Mouse (Mus musculus): Measurements from ENCODE around the gene Poldip2. TPM values are rescaled to one million over a fixed set of nuclear protein-coding genes. Genes with fewer than 3 reads are reported as not detected.
A peak's percentile ranks its signal among the peaks of the same experiment; 100 is the strongest.
"Not testable (repeated sequence)": the region's sequence is repeated elsewhere in the genome, so short reads cannot be mapped to it uniquely, and the experiment has no call there.

Poldip2 gene
- total RNA-seq, 2 experiments from 2014 or later, result 99.0 to 100 TPM

DNA sequence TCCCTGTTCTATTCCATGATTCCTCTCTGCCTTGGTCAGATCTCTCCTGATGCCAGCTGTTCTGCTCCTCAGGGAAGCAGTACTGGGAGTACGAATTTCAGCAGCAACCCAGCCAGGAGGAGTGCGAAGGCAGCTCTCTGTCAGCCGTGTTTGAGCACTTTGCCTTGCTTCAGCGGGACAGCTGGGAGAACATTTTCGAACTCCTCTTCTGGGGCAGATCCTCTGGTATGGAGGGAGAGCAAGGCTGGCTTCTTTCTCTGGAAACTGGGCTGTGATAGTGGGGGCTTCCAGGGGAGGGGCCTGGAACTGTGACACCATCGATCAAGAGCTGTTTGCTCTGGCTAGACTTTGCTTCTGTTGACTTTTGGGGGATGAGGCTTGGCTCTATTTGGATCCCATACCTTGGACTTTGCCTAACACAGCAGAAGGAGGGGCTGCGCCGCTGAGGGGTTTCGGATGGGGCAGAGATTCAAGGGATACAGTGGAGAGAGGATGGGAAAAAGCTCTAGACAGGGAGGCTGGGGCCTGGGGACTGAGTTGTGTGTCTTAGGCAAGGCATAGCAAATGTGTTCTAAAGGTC lies 11.3 kb upstream of the Poldip2 start:
- no peak for DNase-seq (ENCODE audit: low spot score)

DNA sequence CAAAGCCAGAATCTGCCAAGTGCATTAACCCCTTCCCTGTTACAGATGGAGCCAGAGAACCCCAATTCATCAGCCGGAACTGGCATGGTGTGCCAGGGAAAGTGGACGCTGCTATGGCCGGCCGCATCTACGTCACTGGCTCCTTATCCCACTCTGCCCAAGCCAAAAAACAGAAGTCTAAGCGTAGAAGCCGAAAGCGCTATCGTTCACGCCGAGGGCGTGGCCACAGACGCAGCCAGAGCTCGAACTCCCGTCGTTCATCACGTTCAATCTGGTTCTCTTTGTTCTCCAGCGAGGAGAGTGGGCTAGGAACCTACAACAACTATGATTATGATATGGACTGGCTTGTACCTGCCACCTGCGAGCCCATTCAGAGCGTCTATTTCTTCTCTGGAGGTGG lies 10.5 kb upstream of the Poldip2 start:
- DNase-seq (ENCODE audit: low spot score), result no peak

DNA sequence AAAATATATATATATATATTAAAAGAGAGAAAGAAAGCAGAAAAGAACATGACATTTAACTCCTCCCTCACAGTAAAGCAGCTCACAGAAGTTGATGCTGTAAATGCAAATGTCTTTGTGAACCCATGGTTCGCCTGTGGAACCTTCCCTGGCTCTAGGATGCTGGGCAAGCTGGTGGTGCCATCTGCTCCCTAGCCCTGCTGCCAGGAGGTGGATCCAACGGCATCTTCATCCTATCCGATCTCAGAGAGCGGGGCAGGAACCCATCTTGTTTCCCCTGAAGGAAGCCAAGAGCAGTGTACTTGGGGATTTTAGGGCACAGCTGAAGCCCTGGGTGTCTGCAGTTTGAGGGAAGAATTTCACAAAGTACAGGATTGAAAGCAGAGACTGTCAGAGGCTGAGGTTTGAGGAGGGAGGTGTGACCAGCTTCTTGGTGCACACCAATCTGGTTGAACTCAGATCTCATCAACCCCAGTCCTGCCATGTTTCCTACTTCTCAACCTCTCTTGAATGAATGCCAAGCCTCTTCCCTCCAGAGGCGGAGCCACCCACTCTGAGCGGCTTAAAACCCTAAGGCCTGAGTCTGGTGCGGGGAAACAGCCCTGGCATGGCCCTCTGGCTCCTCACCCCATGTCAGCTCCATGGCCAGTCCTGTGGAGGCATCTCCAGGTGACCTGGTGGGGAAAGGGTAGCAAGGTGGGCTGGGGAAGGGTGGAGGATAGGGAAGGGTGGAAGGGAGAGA lies 8.9 kb upstream of the Poldip2 start, which contains the start of gene Sebox:
Sebox (plus strand) TSS at position 539 of the 742 bp plus-strand sequence.
- no peak for DNase-seq (ENCODE audit: low spot score)

DNA sequence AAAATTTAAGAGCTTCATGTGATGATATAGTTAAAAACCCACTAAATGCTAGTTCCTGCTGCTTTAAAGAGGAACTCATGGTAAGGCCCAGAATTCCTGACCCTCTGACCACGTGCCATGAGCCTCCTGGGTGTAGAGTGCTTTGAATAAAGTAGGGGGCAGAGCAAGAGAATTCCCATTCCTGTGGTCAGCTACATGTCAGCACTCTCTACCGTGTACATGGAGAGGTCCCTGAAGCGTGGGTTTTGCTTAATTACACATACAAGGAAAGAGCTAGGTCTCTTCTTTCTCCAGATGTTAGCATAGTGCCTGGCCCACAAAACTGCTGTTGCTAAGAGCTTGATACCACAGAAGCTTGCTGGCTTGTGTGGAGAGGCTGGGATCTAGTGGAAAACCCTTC lies 6.6 kb upstream of the Poldip2 start:
- no peak for DNase-seq (ENCODE audit: low spot score)

DNA sequence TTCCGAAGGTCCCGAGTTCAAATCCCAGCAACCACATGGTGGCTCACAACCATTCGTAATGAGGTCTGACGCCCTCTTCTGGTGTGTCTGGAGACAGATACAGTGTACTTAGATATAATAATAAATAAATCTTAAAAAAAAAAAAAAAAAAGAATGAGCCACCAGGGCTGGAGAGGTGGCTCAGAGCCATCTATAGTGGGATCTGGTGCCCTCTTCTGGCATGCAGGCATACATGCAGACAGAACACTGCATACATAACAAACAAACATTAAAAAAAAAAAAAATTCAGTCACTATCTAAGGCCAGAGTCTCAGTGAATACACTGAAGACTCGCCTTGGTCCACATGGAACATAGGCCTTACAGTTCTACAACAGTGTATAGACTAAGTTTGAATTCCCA lies 2.8 kb upstream of the Poldip2 start:
- no peak for DNase-seq (ENCODE audit: low spot score)

DNA sequence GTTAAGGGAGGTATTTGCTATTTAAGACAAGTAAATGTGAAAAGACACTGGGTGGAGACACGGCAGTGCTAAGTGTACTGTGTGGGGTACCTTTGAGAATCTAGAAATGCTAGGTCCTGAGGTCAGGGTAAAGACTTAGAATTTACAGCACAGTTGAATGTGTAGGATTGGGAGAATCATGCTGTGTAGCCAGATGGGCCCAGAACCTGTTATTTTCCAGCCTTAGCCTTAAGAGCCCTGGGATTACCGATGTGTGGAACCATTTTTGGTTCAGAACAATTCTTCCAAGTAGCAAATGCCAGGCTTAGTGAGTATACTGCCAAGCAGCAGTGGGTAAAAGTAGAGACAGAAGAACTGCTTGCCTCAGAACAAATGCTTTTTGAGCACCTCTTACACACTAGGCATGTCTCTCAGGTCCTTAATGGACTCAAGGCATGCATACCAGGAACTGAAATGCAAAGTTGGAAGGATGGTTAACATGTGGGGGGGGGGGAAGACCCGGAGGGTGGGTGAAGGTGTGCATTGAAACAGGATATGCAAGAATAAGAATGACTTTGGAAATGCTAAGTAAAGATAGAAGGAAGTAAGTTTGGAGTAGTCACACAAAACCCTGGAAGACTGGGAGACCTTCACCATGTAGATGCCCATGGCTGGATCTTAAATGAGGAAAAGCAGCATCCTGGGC lies 1.3 kb downstream of the Poldip2 start:
- no peak for DNase-seq (ENCODE audit: low spot score)

DNA sequence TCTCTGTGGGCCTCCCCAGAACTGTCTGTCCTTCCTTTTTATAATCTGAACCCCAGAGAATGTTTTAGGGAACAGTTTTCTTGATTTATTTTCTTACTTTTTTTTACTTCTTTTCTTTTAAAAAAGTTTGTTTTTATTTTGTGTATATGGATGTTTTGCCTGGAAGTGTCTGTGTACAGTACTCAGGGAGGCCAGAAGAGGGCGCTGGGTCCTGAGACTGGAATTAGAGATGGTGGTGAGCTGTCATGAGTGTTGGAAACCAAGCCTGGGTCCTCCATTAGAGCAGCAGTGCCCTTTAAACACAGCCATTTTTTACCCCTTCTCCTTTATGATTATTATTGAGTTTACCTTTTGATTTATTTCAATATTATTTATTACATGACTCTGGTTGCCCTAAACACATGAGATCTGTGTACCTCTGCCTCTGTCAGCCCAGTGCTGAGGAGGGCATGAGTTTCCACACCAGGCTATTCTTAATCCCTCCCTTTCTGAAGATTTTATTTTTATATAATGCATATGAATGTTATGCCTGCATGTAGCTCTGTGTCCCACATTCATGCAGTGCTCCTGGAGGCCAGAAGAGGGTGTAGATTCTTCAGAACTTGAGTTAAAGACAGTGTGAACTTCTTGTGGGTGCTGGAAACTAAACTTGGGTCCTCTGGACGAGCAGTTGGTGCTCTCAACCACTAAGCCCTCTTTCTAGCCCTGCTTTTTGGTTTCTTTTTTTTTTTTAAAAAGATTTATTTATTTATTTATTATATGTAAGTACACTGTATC lies 3.7 kb downstream of the Poldip2 start:
- DNase-seq (ENCODE audit: low spot score), result no peak

DNA sequence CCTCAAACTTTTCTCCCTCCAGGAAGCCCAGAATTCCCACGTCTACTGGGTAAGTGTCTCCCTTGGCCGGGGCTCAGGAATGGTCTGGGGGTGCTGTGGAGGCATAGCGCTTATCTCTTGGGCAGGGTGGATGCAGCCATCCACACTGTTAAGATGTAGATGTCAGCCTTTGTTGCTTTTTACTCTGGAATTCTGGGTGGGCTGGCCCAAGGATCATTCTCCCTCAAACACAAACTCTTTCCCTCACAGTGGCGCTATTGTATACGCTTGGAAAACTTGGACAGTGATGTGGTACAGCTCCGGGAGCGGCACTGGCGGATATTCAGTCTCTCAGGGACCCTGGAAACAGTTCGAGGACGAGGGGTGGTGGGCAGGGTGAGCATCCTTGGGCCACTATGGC lies 6.9 kb downstream of the Poldip2 start:
- no peak for DNase-seq (ENCODE audit: low spot score)

DNA sequence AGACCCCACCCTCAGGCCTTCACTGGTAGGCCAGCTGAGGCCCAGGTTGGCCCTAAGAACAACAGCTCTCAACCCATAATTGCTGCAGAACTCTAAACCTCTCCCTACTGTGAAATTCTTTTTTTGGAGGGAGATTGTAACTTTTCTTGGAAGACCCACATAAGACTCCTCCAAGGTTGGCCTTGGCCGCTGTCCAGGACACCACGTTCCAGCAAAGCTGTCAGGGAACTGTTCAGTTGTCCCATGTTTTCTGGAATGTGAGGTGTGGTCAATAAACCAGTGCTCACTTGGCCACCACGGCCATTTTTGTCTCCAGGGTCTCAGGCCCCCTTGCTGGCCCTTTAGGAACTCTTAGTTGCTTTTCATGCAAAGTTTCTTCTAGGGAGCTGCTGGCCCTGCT lies 9.9 kb downstream of the Poldip2 start:
- no peak for DNase-seq (ENCODE audit: low spot score)

DNA sequence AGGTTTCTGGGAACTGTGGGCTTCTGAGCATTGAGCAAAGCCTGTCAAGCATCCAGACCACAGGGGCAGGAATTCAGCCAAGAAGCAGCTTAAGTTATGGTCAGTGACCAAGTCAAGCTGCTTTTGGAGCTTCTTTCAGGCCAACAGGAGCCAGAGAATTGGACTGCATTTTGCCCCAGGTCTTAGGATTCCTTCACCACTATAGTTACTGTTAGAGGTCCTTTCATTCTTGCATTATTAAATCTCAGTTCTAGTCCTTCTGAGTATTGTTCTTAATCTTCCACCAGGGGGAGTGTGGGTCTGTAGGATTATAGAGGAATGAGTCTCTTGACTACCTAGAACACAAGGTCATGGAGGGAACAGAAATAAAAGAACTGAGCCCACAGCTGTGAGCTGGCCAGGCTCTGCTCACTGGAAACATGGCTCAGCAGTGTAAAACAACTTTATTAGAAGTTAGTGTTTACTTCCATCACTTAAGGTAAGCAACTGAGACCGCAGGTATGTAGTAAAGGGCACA lies 10.5 kb downstream of the Poldip2 start:
- peak; percentile 38 for DNase-seq (ENCODE audit: low spot score)

DNA sequence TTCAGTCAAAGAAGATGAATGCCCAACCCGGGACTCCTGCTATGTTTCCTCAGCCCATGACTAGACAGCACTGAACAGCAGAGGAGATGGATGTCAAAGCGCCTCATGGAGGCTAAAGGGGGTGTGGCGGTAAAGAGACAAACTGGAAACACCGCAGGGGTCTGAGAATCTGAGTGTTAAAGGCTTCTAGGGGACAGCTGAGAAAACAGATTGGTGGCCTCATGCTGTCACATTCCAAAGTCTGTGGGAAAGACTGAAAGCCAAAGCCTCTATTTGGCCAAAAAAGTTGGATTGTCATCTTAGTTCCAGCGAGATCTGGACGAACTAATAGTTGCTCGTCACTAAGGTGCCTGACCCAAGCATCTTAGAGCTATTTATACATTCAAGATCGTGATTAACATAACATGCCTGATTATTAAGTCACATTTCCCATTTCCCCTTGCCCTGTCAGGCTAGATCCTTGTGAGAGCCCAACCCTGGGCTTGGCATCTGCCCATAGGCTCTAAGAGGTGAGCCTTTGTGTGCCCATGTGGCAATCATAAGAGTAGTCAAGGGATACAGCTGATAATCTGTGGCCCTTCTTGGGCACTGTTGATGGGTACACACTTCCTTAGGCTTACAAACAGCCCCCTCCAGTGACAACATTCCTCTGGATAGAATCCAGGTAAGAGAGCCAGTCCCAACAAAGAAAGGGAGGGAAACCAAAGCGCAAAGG lies 11.4 kb downstream of the Poldip2 start:
- DNase-seq (ENCODE audit: low spot score), result no peak

DNA sequence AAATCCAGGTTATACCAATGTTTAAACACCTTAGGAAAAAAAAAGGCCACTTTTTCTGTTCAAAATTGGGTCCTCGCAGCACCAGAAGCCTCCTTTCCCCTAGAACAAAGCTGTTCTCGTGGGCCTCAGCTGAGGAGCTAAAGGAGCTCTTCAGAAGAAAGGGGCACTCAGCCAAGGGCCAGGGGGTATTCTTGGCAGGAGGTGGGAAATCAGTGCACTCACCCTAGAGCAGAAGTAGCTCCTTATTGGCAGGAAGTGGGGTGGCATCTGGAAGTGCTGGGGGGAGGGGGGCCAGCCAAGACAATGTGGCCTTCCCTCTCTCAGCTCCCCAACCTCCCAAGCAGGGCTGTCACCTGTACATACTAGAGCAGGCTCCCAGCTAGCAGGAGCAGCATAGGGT lies 12.8 kb downstream of the Poldip2 start:
- no peak for DNase-seq (ENCODE audit: low spot score)

DNA sequence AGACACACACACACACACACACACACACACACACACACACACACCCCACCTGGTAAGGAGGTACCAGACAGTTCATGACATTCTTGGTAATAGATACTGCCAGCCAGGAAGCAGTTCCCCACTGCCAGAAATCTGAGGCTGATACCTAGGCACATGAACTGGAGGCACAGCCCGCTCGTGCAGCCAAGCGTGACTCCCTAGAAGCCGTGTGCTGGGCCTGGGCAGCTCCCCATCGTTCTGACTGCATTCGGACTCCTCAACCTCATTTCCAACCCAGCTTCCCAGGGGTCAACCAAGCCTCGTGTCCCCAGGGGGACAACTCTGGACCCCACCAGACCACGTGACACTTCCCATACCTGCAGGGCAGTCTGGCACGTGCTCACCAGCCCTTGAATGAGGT lies 16.7 kb downstream of the Poldip2 start:
- DNase-seq (ENCODE audit: low spot score), result no peak

DNA sequence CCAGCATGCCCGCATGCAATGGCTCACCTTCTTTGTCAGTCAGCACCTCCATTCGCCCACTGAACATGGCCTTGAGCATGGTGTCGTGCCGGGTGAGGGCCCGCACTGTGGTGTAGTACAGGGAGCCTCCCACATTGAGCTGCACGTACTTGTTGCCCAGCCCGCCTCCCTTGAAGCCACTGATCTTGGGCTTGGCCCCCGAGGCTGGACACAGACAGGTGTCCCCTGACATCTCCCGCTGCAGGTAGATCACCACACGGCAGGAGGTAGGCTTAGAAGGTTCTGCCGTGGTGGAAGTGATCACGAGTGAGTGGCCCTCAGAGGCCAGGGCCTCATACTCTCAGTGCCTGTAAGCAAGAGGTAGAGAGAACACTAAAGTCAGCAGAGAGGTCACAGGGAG lies 18.0 kb downstream of the Poldip2 start:
- DNase-seq (ENCODE audit: low spot score), result no peak

DNA sequence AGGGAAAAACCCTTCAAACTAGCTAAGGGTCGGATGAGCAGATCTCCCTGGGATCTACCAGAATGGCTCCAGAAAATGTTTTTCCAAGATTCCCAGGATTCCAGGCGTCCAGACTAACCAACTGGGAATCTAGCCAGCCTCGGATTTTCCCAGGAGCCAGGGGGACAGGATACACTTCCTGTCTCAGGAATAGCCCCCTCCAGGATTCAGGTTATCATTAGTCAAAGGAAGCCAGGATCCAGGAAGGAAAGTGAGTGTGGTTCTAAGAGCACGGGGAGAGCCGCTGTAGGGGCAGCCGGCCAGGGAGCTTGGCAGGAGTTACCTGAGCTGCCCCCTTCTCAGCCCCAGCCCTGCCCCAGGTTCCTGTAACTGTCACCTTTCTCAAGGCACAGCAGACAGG lies 19.1 kb downstream of the Poldip2 start:
- peak; percentile 43 for DNase-seq (ENCODE audit: low spot score)

DNA sequence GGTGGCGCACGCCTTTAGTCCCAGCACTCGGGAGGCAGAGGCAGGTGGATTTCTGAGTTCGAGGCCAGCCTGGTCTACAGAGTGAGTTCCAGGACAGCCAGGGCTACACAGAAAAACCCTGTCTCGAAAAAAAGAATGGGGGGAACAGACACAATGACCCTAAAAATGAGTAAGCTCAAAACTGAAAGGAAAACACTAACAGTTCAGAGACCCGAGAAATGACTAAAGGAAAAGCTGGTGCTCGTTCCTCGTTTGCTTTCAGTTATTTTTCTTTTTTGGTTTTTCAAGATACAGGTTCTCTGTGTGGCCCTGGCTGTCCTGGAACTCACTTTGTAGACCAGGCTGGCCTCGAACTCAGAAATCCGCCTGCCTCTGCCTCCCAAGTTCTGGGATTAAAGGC lies 19.5 kb downstream of the Poldip2 start:
- not testable (repeated sequence) for DNase-seq (ENCODE audit: low spot score)

DNA sequence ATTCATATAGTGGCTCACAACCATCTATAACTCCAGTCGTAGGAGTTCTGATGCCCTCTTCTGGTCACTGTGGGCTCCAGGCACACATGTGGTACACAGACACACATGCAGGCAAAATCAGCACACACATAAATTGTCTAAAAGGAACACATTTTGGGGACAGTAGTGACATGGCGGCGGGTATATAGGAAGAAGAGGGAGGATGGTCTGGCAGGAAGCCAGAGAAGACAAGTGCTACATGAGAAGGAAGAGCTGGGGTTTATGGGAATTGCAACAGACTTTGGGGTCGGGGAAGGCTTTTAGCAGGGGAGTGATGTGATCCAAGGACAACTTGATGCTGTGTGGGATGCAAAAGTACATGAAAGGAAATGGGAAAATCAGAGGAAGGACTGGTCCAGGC lies 22.5 kb downstream of the Poldip2 start:
- no peak for DNase-seq (ENCODE audit: low spot score)

DNA sequence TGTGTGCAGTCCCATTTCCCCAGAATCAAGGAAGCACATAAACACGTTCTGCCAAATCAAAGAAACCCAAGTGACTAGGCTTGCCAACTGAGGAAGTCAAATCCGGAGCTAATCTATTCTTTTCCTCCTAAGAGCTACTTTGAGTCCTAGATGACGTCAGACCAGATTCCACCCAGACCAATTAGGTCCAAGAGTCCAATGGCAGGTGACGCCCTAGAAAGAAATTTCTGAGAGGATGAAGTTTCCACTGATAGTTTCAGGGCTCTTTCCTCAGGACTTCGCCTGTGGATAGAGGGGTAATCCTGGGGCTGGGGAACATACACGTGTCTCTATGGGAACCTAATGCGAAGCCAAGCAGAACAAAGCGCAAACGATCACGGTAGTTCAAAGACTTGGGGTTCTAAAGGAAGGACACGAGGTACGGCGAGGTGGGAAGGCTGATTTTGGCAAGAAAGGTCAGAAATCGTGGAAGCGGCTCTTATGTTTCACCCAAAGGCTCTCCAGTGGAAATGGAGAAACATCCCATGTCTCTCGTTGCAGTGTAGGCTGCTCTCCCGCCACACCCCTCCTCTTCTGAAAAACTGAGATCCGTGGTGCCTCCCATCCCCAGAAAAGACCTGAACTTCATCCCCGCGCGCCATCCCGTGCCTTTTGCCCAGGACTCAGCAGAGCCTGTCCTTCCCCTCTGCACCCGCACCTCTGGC lies 23.5 kb downstream of the Poldip2 start:
- peak; percentile 50 for DNase-seq (ENCODE audit: low spot score)

DNA sequence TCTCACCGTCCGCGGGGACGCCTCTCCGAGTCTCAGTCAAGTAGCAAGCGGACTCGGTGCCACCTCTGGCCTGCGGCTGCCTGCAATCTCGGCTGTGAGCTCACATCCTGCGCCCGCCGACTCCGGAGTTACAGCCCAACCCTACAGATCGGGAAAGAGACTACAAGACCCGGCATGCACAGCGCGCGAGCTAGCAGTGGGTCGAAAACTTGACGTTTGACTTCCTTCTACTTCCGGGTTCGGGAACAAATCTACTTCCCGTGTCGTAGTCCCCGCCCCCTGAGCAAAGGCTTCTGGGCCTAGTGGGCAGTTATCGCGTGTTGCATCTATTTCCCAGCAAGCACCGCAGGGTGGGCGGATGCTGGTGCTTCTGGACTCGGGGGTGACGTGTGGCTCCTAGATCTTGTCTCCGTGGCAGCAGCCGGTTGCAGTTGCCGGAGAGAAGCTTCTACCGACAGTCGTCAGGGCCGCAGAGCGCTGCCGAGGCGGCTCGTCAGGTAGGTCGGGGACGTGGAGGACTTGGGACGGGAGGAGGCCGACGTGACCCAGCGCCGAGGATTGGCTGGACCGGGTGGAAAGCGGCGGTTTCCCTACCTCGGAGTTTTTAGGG lies 24.2 kb downstream of the Poldip2 start, which contains the start of the genes Tnfaip1 and Ift20:
Tnfaip1 (minus strand) TSS at position 253 of the 610 bp plus-strand sequence.
Ift20 (plus strand) TSS at position 282 of the 610 bp plus-strand sequence.
- peak; percentile 98 for DNase-seq (ENCODE audit: low spot score)

DNA sequence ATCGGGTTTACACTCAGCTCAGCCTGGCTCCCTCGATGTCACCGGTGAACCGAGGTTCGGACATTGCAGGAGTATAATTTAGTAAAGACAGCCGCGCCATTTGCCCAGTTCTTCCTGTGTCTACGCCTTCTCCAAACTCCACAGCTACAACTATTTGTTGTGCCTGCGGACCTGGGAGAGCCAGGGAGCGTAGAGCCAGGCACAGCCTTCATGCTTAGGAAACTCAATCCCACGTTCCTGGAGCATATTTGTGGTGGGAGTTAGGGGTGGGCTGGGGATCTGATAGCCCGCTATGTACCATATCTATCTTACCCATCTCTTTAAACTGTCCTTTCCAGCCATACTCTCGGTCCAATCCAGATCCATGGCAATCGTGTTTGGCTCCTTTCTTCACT lies 24.7 kb downstream of the Poldip2 start:
- DNase-seq (ENCODE audit: low spot score), result no peak

All from gastrocnemius, adult 18-20 months (tissue).